Mouse (Mus musculus) urinary bladder, postnatal 14 days (tissue): ENCODE measurements around the gene H6pd.

Experiments
- DNase-seq: peaks from one replicate; pipeline ENCODE4 v3.0.0; 2021; ENCODE audit warnings: low spot score

H6pd gene

DNA sequence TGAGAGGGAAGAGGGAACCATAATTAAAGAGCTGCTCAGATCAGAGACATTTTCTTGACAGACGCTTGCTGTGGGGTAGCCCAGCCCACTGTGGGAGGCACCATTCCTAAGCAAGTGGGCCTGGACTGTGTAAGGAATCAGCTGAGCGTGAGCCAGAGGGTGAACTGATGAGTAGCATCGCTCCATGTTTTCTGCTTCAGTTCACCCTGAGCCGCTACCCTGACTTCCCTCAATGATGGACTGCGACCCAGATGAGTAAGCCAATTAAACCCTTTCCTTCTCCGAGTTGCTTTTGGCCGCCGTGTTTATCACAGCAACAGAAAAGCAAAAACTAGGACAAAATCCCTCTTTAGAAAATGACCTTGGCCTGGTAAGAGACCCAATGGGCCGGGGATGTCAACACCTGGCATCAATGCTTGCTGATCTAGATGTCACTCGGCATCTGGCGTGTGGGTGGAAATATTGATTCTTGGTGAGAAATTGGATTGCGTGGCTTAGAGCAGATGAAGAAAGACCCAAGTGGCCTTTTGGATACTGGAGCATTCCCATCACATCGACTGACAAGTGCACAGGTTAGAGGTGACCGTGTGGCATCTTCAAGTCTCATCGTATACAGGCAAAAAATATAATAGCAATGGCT lies 11.0 kb upstream of the H6pd start:
- no peak for DNase-seq

DNA sequence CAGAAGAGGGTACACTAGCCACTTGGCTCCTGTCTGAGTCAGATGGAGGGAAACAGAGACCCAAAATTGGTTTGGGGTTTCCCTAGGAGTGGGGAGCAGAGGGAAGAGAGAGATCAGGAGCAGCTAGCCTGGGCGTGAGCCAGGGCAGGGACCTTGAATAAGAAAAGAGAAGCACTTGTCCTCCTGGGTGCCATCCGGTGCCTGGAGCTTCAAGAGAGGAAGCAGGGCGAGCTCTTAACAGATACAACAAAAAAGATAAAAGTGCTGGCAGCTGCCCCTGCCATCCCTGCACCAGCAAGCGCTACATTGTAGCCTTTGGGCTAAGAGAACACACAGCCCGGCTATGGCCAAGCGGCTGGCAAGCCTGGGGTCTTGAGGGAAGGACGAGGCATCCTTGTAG lies 6.6 kb upstream of the H6pd start:
- no peak for DNase-seq

DNA sequence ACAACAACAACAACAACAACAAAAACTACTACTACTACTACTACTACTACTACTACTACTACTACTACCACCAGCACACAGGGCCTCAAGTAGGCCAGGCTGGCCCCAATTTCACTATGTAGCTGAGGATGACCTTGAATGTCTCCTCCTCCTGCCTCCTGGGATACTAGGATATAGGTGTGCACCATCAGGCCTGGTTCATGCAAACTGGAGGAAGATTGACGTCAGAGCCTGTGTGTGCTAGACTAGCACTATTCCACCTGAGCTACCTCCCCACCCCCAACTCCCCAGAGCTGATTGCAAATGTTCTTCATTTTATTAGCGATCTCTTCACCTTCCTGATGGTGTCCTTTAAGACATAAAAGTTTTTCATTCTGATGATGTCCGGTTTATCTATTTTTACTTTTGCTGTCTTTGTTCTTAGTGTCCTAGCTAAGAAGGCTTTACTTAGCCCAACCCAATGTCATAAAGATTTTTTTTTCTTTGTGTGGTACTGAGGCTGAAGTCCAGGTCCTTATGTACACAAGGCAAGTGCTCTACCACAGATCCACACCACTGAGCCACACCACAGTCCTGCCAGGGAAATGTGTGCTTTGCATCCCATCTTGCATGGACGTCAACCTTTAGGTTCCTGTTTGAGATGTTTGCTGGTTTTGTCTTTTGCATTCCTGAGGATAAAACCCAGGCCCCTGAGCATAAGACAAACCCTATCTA lies 5.7 kb upstream of the H6pd start:
- no peak for DNase-seq

DNA sequence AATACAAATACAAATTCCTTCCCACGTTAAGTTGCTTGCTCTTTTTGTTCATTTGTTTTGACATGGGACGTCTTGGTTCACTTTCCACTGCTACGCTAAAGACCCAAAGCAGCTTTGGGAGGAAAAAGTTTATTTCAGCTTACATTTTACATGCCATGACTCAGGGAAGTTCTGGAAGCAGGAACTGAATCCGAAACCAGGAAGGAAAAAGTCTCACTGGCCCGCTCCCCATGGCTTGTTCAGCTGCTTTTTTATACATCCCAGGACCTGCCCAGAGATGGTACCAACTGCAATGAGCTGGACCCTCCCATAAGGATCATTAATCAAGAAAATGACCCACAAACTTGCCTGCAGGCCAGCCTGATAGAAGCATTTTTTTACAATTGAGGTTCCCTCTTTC lies 5.0 kb upstream of the H6pd start:
- no peak for DNase-seq

DNA sequence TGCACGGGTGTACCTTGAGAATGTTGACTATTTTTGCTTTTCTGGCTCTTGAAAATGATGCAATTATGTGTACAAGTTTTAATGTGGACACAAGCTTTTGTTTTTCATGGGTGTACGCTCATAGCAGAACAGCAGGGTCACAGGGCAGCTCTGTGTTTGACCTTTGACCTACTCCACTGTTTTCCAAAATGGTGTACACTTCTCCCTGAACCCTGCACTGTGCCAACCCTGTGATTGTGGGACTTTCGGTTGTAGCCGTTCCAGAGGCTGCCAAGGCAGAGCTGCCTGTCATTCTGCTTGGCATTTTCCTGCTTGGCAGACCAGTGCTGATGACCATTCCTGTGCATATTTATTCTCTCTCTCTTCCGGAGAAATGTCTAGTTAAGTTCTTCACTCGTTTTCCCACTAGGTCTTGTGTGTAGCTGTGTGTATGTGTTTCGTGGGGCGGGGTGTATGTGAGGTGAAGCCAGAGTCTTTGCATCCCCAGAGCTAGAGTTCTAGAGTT lies 4.4 kb upstream of the H6pd start:
- DNase-seq = no peak

DNA sequence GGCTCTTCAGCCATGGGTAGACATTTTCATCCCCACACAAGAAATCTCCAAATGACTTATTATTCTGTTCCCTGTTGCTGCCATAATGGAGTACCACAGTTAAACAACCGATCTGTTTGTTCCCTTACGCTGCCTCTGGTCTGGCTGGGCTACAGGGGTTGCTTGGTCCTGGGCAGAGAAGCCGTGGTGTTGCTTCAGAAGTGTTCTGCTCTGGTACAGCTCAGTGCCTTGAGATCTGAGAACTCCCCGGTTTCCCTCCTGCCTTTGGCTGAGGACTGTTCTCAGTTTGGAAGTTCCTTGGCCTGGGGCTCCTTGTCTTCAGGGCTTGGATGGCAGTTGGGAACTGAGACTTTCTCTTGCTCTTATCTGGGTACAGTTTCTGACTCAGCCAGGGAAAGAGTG lies 3.5 kb upstream of the H6pd start:
- DNase-seq = no peak

DNA sequence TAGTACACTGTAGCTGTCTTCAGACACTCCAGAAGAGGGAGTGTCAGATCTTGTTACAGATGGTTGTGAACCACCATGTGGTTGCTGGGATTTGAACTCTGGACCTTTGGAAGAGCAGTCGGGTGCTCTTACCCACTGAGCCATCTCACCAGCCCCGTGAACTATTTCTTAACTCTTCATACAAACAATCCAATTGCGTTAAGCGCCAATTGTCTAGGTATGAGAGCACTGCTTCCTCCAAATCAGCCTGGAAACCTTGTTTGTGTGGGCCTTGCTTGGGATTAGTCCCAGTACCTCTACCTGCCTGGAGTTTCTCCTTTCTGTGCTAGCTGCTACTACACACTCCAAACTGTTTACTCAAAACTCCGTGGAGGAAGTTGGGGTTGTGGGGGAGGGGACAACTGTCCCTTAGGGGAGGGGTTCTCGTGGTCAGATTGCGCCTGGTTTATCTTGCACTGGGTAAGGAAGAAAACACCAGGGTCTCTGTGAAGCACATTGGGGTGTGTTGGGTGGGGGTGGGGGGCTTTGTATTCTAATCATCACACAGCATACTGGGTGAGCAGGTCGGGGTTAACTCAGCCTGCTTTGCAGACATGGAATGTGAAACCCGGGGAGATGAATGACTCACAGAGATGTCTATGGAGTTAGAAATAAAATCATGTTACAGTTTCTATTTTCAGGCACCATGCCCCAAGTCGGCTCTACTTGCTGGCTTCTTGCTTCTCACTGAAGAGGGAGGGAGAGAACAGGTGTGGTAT lies 2.9 kb upstream of the H6pd start:
- no peak for DNase-seq

DNA sequence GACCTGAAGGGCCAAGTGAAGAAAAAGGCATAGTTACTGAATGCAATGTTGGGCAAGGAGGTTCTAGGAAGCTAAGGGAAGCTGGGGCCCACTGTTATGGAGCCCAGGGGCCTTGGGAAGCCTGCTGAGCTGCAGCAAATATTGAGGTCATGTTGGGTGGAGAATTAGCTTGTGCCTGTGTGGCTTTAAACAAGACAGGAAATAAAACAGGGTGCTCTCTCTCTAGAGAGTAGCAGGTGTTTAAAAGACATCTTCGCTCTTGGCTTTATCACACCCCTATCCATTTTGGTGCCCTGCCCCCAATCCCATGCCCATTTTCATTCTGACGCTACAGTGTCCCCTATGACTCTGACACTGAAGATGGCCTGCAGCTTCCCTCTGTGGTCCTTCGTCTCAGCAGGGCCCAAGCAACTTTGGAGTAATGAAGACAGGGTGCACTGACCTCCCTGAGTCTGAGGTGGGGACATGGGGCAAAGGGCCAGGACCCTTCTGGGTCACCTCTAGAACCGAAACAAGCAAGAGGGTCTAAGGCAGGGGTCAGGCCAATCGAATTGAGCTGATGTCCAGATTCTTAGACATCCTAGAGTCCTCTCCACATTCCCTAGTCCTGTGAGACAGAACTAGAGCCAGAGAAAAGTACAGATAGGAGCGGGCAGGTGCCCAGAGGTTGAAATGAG lies 1.4 kb upstream of the H6pd start:
- no peak for DNase-seq

DNA sequence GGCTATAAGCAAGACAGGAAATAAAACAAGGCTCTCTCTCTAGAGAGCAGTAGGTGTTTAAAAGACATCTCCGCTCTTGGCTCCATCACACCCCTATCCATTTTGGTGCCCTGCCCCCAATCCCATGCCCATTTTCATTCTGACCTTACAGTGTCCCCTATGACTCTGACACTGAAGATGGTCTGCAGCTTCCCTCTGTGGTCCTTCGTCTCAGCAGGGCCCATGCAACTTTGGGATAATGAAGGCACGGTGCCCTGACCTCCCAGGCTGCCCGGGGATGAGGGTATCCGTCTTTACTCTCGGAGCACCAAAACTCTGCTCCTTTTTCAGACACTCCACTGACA lies 736 bp upstream of the H6pd start:
- DNase-seq = no peak

DNA sequence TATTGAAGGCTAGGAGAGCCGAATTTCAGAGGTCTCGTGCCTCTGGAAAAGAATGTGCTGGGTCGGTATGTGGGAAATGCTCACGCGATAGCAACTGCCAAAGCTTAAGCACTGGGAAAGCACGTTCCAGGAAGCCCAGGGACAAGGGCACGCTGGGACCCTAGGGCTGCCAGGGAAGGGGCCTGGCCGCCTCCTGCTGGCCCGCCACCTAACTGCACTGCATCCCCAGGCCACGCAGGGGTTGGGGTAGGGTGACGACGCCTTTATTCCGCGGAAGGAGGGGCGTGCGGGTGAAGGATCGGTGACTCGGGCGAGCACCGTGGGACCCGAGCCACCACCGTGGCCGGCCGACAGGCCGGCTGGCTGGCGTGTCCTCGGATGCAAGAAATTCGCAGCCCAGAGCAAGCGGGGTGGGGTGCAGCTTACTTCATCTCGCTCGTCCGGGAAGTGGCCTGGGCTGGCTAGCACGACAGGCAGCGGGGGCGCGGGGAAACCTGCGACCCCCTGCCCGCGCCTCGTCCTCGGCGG lies 434 bp downstream of the H6pd start:
- DNase-seq = peak; percentile 83

DNA sequence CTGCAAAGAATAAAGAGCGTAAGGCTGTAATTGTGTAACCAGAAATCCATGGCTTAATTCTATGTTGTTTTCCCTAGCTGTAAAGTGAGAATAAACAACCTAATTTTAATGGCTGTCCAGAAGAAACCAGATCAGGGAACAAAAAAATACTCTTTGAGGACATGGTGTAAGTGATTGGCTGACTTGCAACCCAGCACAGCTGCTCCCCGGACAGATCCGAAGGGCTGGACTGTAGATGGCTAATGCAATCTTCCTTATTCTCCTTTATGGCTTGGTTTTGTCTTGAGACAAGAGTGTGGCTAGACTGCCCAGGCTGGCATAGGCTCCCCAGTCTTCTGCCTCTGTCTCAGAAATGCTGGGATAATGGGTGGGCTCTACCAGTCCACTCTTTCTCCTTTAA lies 1.4 kb downstream of the H6pd start:
- DNase-seq = no peak

DNA sequence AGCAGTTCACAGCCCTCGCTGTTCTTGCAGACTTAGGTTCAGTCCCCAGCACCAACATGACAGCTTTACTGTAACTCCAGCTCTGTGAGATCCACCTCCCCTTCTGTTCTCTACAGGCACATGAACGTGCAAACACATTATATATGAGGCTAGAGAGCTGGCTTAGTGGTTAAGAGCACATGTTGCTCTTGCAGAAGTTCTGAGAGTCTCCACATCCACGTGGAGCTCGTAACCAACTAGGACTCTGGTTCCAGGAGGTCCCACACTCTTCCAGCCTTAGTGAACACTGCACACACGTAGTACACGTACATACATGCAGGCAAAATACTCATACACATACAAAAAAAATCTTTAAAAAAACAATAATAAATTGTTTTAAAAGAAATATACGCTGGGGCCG lies 1.8 kb downstream of the H6pd start:
- DNase-seq = no peak

DNA sequence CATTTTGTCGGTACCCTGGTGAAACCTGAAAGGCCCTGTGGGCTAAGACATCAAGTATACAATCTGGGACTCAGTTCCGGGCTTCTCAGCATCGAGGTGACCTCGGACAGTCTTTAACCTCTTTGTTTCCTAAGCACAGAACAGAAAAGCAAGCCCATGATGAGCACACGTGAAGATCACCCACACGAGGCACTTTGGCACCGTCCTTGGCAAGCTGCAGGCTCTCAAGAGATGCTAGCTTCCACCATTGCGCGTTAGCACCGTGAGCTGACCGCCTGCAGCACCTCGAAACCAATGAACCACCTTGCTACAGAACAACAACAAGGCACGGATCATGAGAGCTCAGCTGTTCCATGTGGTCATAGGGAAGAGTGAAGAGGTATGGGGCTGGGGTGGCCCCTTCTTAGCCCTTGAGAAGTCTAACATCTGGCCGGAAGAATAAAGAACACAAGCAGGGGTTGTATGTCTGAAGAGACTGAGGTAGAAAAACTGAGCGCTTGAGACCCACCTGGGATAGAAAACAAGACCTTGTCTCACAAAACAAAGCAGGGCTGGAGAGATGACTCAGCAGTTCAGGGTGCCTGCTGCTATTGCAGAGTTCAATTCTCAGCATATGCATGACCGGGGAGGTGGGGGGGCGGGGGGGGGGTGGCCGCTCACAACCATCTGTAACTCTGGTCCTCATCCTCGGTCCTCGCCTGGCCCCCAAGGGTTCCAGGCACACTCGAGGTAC lies 2.5 kb downstream of the H6pd start:
- no peak for DNase-seq

DNA sequence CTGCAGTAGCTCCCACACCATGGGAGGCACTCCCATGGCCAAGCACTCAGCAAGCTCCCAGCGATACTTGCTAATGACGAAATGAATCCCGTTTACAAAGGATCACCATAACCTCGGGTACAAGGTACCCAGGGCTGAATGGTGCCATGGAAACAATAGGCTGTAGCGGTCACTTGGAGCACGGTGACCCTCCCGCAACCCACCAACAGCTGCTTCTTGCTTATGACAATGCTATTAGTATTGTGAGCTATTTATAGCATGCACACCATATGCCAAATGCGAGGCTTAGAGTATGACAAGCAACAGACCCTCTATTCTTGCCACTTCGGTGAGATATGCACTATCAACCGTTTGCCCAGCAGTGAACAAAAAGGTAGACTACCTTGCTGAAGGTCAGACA lies 3.6 kb downstream of the H6pd start:
- DNase-seq = no peak

DNA sequence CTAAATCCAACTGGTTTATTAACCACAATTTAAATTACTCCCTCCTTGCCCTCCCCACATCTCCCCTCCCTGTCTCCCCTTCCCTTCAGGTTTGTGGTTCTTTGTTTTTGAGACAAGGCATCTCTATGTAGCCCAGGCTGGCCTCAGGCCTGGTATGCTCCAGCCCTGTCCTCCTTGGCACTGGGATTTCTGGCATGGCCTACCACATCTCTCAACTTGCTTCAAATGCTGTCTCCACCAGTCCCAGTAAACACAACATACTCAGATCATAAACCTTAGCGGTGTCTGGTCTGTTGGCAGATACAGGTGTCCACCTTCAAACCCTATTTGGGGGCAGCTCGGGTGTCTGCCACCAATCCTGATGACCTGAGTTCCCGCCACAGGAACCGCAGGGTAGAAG lies 5.2 kb downstream of the H6pd start:
- DNase-seq = no peak

DNA sequence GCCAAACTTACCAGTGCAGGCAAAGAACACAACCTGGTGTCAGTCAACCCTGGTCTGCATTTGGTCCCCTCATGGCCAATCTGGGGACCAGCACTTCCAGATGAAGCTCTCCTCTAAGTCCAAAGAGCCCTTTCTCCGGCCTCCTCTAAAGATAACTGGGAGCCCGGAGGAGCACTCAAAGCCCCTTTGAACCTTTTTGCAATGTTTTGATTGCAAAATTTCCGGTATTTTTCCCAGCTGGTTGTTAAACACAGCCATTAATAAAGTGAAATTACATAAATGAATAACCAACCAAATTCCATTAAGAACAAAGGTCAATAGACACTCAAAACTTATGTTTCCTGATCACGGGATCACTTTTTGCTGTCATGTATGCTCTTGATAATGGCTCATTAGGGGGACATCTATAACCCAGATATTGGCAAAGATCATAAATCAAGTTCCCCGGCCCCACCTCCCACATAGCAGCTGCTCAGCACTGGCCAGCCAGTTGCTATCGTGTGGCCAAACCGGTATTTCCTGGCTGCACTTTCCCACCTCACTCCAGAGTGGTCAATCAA lies 5.7 kb downstream of the H6pd start:
- DNase-seq = peak; percentile 86

DNA sequence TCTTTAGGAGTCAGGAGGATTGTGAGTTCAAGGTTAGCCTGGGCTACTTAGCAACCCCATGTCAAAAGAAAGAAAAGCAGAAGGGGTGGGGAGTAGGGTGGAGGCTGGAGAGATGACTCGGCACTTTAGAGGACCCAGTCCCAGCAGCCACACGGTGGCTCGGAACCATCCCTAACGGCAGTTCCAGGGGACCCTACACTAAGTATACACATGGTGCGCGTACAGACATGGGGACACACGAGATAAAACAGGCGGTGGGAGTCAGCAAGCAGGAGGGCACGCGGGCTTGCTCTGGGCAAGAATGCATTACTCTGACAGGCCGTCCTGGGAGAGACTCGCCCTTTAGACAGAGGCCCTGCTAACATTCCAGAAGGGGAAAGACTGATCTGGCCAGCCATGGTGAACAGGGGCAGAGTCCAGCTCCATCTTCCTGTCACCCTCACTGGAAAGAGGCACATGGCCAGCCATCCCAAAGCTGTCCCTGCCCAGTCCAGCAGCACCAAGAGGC lies 6.7 kb downstream of the H6pd start:
- DNase-seq = peak; percentile 37

DNA sequence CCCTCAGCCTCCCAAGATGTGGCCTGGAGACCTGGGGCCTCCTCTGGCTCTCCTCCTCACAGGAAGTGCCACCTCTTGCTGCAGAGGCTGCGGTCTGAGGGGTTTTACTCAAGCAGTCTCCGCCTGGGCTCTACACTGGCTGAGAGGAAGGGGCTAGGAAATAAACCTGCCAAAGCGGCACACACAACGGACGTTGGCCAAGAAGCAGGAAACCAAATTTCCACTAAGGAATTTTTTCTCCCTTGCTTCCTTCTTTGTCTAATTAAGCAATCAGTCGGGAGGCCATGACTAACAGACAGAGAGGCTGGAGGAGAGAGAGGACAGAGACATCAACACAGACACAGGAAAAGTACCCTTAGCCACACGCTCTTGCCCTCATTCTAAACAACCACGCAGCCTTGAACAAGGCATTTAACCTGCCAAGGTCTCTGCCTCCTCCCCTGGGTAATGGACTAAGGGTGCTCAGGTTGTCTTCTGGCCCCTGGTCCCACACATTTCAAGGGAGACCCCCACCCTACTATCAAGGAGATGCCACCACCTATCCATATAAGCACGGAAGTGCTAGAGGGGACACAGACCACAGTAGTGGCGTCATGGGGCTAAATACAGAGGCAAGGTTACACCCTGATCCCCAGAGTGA lies 7.5 kb downstream of the H6pd start:
- no peak for DNase-seq

DNA sequence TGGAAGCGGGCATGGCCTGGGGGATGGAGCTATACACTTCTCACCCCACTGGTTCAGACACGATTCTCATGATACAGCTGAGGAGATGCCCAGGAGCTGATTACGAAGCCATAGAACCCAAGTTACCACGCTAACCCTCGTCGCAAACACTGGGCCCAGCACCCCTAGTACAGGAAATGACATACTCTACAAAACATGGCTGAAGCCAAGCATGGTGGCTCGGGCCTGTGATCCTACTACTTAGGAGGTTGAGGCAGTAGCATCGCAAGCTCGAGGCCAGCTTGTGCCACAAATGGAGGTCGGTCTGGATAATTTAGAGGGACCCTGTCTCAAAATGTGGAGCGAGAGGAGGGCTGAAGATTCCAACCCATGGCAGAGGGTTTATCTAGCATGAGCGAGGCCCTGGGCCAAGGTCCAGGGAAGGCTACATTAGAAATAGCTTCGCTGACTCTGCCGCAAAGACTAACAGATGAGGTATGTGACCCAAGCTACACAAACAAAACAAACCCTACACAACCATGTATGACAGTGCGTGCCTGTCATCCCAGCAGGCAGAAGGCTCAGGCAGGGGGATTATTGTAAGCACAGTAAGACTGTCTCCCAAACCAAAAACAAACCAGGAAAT lies 8.8 kb downstream of the H6pd start:
- DNase-seq = no peak

DNA sequence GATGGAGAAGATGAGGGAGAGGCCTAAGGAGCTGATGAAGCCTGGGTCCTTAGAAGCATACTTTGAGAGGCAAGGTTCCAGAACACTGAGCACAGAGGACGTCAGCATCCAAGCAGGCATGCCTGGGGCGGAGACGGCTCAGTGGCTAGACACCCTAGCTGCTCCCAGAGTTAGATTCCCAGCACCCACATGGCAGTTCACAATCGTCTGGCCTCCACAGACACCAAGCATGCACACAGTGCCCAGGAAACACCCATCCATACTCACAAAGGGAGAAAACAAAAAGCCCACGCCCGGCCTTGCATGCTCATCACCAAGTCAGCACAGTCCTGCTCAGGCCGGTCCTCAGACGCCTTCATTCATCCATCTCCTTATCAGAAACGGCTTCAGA lies 9.3 kb downstream of the H6pd start:
- no peak for DNase-seq
